Mouse (Mus musculus) regulatory T cell (primary cell): ENCODE results near the gene Aspm.

ENCODE experiments used
- in situ Hi-C: fragments of 300-600 bp; cut with MboI, MseI; formaldehyde crosslinking; loops from one replicate; pipeline ENCODE4 v1.15.1; 2025; ENCODE audit warnings: high pct_unique_total_duplicates

Gene Aspm

DNA sequence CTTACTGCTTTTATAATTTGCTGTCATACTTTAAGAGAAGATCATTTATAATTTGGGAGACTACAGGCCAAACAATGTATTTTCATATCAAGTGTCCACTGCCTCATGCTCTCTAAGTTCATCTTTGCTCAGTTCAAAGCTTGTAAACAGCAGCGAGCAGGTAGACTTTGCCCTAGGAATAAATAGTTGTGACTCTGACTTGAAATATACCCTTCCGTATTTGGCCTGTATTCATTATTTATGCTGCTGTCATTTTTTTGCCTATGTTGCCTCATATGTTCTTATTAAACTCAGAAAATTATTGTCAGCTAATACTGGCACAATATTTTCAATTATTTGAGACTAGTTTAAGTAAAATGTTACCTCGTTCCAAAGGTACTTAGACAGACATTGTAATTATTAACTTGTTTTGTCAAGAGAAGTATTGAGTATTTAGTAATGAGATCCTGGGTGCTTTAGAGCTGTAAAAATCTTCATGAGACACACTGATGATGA lies 46.7 kb downstream of the Aspm start, which contains the start of gene F13b:
F13b (plus strand) TSS at position 445 of the 495 bp plus-strand sequence.
- in situ Hi-C loops: no loop called here

DNA sequence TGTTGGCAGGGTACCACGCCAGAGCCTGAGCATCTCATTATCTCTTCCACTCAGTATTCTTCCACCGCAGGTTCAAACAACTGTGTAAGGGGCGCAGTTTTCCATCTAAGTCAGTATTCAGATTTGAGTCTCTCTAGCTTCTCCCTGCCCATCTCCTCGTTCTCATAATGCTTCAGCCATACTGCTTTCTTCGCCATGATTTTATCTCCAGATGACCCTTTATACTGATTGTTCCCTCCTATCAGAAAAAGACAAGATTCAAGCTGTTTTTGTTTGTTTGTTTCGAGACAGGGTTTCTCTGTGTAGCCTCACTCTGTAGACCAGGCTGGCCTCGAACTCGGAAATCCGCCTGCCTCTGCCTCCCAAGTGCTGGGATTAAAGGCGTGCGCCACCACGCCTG lies 60.0 kb downstream of the Aspm start:
- in situ Hi-C loops: loop anchor here (10.0 kb wide), 1 partner anchor 480 kb away; no protein-coding TSS in a partner anchor
